Mouse (Mus musculus): Measurements from ENCODE around the gene Cuedc2. TPM values are rescaled to one million over a fixed set of nuclear protein-coding genes. Genes with fewer than 3 reads are reported as not detected.
A peak's percentile ranks its signal among the peaks of the same experiment; 100 is the strongest.

The Cuedc2 gene
- polyA plus RNA-seq, 1 experiment from 2014 or later, result 207 TPM

GRCm38 (mm10) chr19:46357344-46358280, 19.1 kb upstream of the Cuedc2 start:
- Histone ChIP-seq H3K4me3 (peak overlapping the region; percentile 41), H3K4me2 (replicated peaks) (peak overlapping the region; percentile 68), H3K27me3 (peaks cover 20% of the 10 kb centered on the region), H3K27ac (no peak overlapping the region), H3K36me3 (no peaks in the 10 kb centered on the region), H3K9me3 (no peaks in the 10 kb centered on the region), H3K9ac (peak overlapping the region; percentile 41; the same call in 1 of the 2 replicates), H3K4me1 (peaks cover 6% of the 10 kb centered on the region; the same call in 1 of the 2 replicates)
- WGBS, result 16% methylated on average over 25 of the region's 25 CpGs
- ATAC-seq (ENCODE audit: insufficient number of reproducible peaks, insufficient read depth, low FRiP score, low TSS enrichment), result no peak

- ATAC-seq (ENCODE audit: insufficient number of reproducible peaks, insufficient read depth, low FRiP score, low TSS enrichment), result peak; percentile 89
- Histone ChIP-seq H3K4me1 (peaks cover 6% of the 10 kb centered on the region; the same call in 1 of the 2 replicates), H3K27me3 (peaks cover 20% of the 10 kb centered on the region), H3K9me3 (no peaks in the 10 kb centered on the region), H3K27ac (no peak overlapping the region), H3K9ac (peak overlapping the region; percentile 41), H3K36me3 (no peaks in the 10 kb centered on the region), H3K4me2 (replicated peaks) (peak overlapping the region; percentile 68), H3K4me3 (peak overlapping the region; percentile 41)
- 1% methylated on average over 29 of the region's 29 CpGs for WGBS
Observed at GRCm38 (mm10) chr19:46356701-46357138, 18.2 kb upstream of the Cuedc2 start.

- H3K36me3 ChIP-seq, result no peaks in the 10 kb centered on the region
- H3K27ac ChIP-seq, result peak within 1 kb of the TSS; percentile 72
- peak within 1 kb of the TSS; percentile 83 for H3K9ac ChIP-seq
- peak within 1 kb of the TSS; percentile 86 for H3K4me2 ChIP-seq (replicated peaks)
- H3K4me3 ChIP-seq, result peak within 1 kb of the TSS; percentile 67
- WGBS, result 64% methylated on average over 10 of the region's 10 CpGs
- no peaks in the 10 kb centered on the region for H3K9me3 ChIP-seq
- peaks cover 10% of the 10 kb centered on the region; the same call in 1 of the 2 replicates for H3K4me1 ChIP-seq
- peaks cover 7% of the 10 kb centered on the region; the same call in 1 of the 2 replicates for H3K27me3 ChIP-seq
- no peak for ATAC-seq (ENCODE audit: insufficient number of reproducible peaks, insufficient read depth, low FRiP score, low TSS enrichment)
Observed at GRCm38 (mm10) chr19:46350168-46350932, 11.8 kb upstream of the Cuedc2 start, which contains the start of gene 2310034G01Rik. Gene 2310034G01Rik (minus strand): TSS chr19:46350302.

GRCm38 (mm10) chr19:46349550-46349949, 11.0 kb upstream of the Cuedc2 start:
- peaks cover 10% of the 10 kb centered on the region; the same call in 1 of the 2 replicates for H3K4me1 ChIP-seq
- peak overlapping the region; percentile 86 for H3K4me2 ChIP-seq (replicated peaks)
- 26% methylated on average over 6 of the region's 6 CpGs for WGBS
- peaks cover 11% of the 10 kb centered on the region; the same call in 1 of the 2 replicates for H3K27me3 ChIP-seq
- H3K4me3 ChIP-seq, result peak overlapping the region; percentile 67
- peak overlapping the region; percentile 83 for H3K9ac ChIP-seq
- no peaks in the 10 kb centered on the region for H3K36me3 ChIP-seq
- no peak overlapping the region for H3K27ac ChIP-seq
- H3K9me3 ChIP-seq, result no peaks in the 10 kb centered on the region
- peak; percentile 30; the same call in 1 of the 2 replicates for ATAC-seq (ENCODE audit: insufficient number of reproducible peaks, insufficient read depth, low FRiP score, low TSS enrichment)

- under 1% methylated on average over 78 of the region's 78 CpGs for WGBS
- peak overlapping the region; percentile 83 for H3K9ac ChIP-seq
- peaks cover 10% of the 10 kb centered on the region; the same call in 1 of the 2 replicates for H3K4me1 ChIP-seq
- H3K9me3 ChIP-seq, result no peaks in the 10 kb centered on the region
- H3K27ac ChIP-seq, result peak overlapping the region; percentile 72
- peak; percentile 77 for ATAC-seq (ENCODE audit: insufficient number of reproducible peaks, insufficient read depth, low FRiP score, low TSS enrichment)
- peaks cover 16% of the 10 kb centered on the region; the same call in 1 of the 2 replicates for H3K27me3 ChIP-seq
- peak overlapping the region; percentile 86 for H3K4me2 ChIP-seq (replicated peaks)
- H3K4me3 ChIP-seq, result peak overlapping the region; percentile 67
- H3K36me3 ChIP-seq, result no peaks in the 10 kb centered on the region
Observed at GRCm38 (mm10) chr19:46348761-46349458, 10.4 kb upstream of the Cuedc2 start.

GRCm38 (mm10) chr19:46347936-46348668, 9.6 kb upstream of the Cuedc2 start:
- H3K9ac ChIP-seq, result peak overlapping the region; percentile 83
- no peaks in the 10 kb centered on the region for H3K36me3 ChIP-seq
- no peak for ATAC-seq (ENCODE audit: insufficient number of reproducible peaks, insufficient read depth, low FRiP score, low TSS enrichment)
- peaks cover 16% of the 10 kb centered on the region; the same call in 1 of the 2 replicates for H3K27me3 ChIP-seq
- H3K4me1 ChIP-seq, result peaks cover 10% of the 10 kb centered on the region; the same call in 1 of the 2 replicates
- 30% methylated on average over 14 of the region's 14 CpGs for WGBS
- peak overlapping the region; percentile 72 for H3K27ac ChIP-seq
- peak overlapping the region; percentile 67 for H3K4me3 ChIP-seq
- peak overlapping the region; percentile 86 for H3K4me2 ChIP-seq (replicated peaks)
- H3K9me3 ChIP-seq, result no peaks in the 10 kb centered on the region

- WGBS, result 97% methylated on average over 1 of the region's 1 CpGs
- no peaks in the 10 kb centered on the region for H3K9me3 ChIP-seq
- H3K4me1 ChIP-seq, result peaks cover 10% of the 10 kb centered on the region; the same call in 1 of the 2 replicates
- no peaks in the 10 kb centered on the region for H3K36me3 ChIP-seq
- no peak overlapping the region for H3K4me3 ChIP-seq
- peaks cover 16% of the 10 kb centered on the region; the same call in 1 of the 2 replicates for H3K27me3 ChIP-seq
- no peak overlapping the region for H3K4me2 ChIP-seq (replicated peaks)
- no peak overlapping the region for H3K27ac ChIP-seq
- no peak overlapping the region for H3K9ac ChIP-seq
- ATAC-seq (ENCODE audit: insufficient number of reproducible peaks, insufficient read depth, low FRiP score, low TSS enrichment), result no peak
Observed at GRCm38 (mm10) chr19:46347146-46347545, 8.6 kb upstream of the Cuedc2 start.

GRCm38 (mm10) chr19:46344710-46345419, 6.4 kb upstream of the Cuedc2 start:
- no peak overlapping the region for H3K9ac ChIP-seq
- peaks cover 9% of the 10 kb centered on the region; the same call in 1 of the 2 replicates for H3K4me1 ChIP-seq
- ATAC-seq (ENCODE audit: insufficient number of reproducible peaks, insufficient read depth, low FRiP score, low TSS enrichment), result no peak
- peaks cover 13% of the 10 kb centered on the region; the same call in 1 of the 2 replicates for H3K27me3 ChIP-seq
- no peak overlapping the region for H3K27ac ChIP-seq
- H3K9me3 ChIP-seq, result no peaks in the 10 kb centered on the region
- H3K36me3 ChIP-seq, result no peaks in the 10 kb centered on the region
- H3K4me2 ChIP-seq (replicated peaks), result no peak overlapping the region
- H3K4me3 ChIP-seq, result no peak overlapping the region
- WGBS, result 27% methylated on average over 7 of the region's 7 CpGs

GRCm38 (mm10) chr19:46339287-46339971, 927 bp upstream of the Cuedc2 start:
- Histone ChIP-seq H3K36me3 (no peaks in the 10 kb centered on the region), H3K27me3 (peaks cover 6% of the 10 kb centered on the region; the same call in 1 of the 2 replicates), H3K27ac (no peak overlapping the region), H3K9me3 (no peaks in the 10 kb centered on the region), H3K4me2 (replicated peaks) (no peak overlapping the region), H3K9ac (no peak overlapping the region), H3K4me1 (peaks cover 8% of the 10 kb centered on the region), H3K4me3 (no peak overlapping the region)
- 85% methylated on average over 7 of the region's 7 CpGs for WGBS
- no peak for ATAC-seq (ENCODE audit: insufficient number of reproducible peaks, insufficient read depth, low FRiP score, low TSS enrichment)
